Mouse (Mus musculus) embryonic facial prominence, embryonic 11.5 days (tissue): ENCODE results near the gene Plekhh2. TPM values are rescaled to one million over a fixed set of nuclear protein-coding genes. Genes with fewer than 3 reads are reported as not detected.

ENCODE experiments used
- ATAC-seq: fragments of 200-750 bp; cut with Nextera tagmentation; replicated peaks from 2 replicates; pipeline ENCODE4 v1.8.0; 2017; ENCODE audit warnings: low read depth; ENCODE audit not compliant: insufficient number of reproducible peaks, low FRiP score, low TSS enrichment
- DNase-seq: peaks from one replicate; pipeline ENCODE4 v3.0.0-alpha.2; 2015; ENCODE audit warnings: low spot score
- H3K27ac ChIP-seq: fragments of 300-500 bp; sonication (generic); replicated peaks from 2 replicates; pipeline ENCODE4 v1.5.1; 2014; ENCODE audit warnings: mild to moderate bottlenecking, low read depth, low read length, control low read depth
- H3K27me3 ChIP-seq: fragments of 300-500 bp; sonication (generic); 2 replicates; pipeline ENCODE4 v1.6.1; 2014; ENCODE audit warnings: mild to moderate bottlenecking, low read length, moderate library complexity, mixed read lengths; ENCODE audit not compliant: control insufficient read depth, insufficient read depth
- H3K36me3 ChIP-seq: fragments of 300-500 bp; sonication (generic); replicated peaks from 2 replicates; pipeline ENCODE4 v1.6.1; 2014; ENCODE audit warnings: low read depth, mild to moderate bottlenecking, low read length, moderate library complexity, mixed read lengths; ENCODE audit not compliant: control insufficient read depth, insufficient read depth
- H3K4me1 ChIP-seq: fragments of 300-500 bp; sonication (generic); 2 replicates; pipeline ENCODE4 v1.6.1; 2014; ENCODE audit warnings: low read length, mixed read lengths; ENCODE audit not compliant: control insufficient read depth, insufficient read depth
- H3K4me2 ChIP-seq: fragments of 300-500 bp; sonication (generic); 2 replicates; pipeline ENCODE4 v1.6.1; 2014; ENCODE audit warnings: low read depth, mild to moderate bottlenecking, control low read depth, low read length, moderate library complexity
- H3K4me3 ChIP-seq: fragments of 300-500 bp; sonication (generic); 2 replicates; pipeline ENCODE4 v1.5.1; 2014; ENCODE audit warnings: low read depth, low read length, control low read depth
- H3K9ac ChIP-seq: fragments of 300-500 bp; sonication (generic); replicated peaks from 2 replicates; pipeline ENCODE4 v1.6.1; 2014; ENCODE audit warnings: mild to moderate bottlenecking, control low read depth, low read length
- H3K9me3 ChIP-seq: fragments of 300-500 bp; sonication (generic); replicated peaks from 2 replicates; pipeline ENCODE4 v1.6.1; 2016; ENCODE audit warnings: mild to moderate bottlenecking, low read length, inconsistent platforms, mixed read lengths; ENCODE audit not compliant: control insufficient read depth
- WGBS: fragments of 180-500 bp; shearing (Covaris S2); extraction: QIAGEN DNeasy Blood & Tissue Kit; methylation state at CpG from one replicate; pipeline ENCODE4 v1.1.7; 2014; 5-methylcytosine and 5-hydroxymethylcytosine counted together
- polyA plus RNA-seq: library from polyadenylated mRNA; unstranded; fragments of >200 nt; fragmentation: Nextera tagmentation; extraction: Ambion mirVana; gene quantifications from 2 replicates; pipeline ENCODE4 v1.2.1, GENCODE M21; 2014

Gene Plekhh2
- polyA plus RNA-seq, 1 experiment from 2014 or later: 5.1 TPM

GRCm38 (mm10) chr17:84505922-84506321, 5.8 kb upstream of the Plekhh2 start:
- H3K4me2 ChIP-seq: no peak overlapping the region
- no peak overlapping the region for H3K4me3 ChIP-seq
- WGBS: 72% methylated on average over 2 of the region's 2 CpGs
- no peak for ATAC-seq
- no peak overlapping the region for H3K9ac ChIP-seq
- no peaks in the 10 kb centered on the region for H3K9me3 ChIP-seq
- no peaks in the 10 kb centered on the region for H3K27me3 ChIP-seq
- no peaks in the 10 kb centered on the region for H3K4me1 ChIP-seq
- no peak for DNase-seq
- no peak overlapping the region for H3K27ac ChIP-seq
- H3K36me3 ChIP-seq: no peaks in the 10 kb centered on the region

- ATAC-seq (no peak), DNase-seq (no peak)
- H3K4me3 ChIP-seq: no peak overlapping the region
- H3K36me3 ChIP-seq: no peaks in the 10 kb centered on the region
- WGBS: 77% methylated on average over 3 of the region's 3 CpGs
- H3K4me2 ChIP-seq: no peak overlapping the region
- H3K27me3 ChIP-seq: no peaks in the 10 kb centered on the region
- no peak overlapping the region for H3K9ac ChIP-seq
- no peaks in the 10 kb centered on the region for H3K9me3 ChIP-seq
- no peak overlapping the region for H3K27ac ChIP-seq
- no peaks in the 10 kb centered on the region for H3K4me1 ChIP-seq
Observed at GRCm38 (mm10) chr17:84508736-84509135, 3.0 kb upstream of the Plekhh2 start.

- DNase-seq (no peak), ATAC-seq (no peak)
- WGBS: 76% methylated on average over 4 of the region's 4 CpGs
Observed at GRCm38 (mm10) chr17:84509176-84509575, 2.5 kb upstream of the Plekhh2 start.

GRCm38 (mm10) chr17:84510355-84510754, 1.3 kb upstream of the Plekhh2 start:
- H3K9ac ChIP-seq: no peak overlapping the region
- 64% methylated on average over 5 of the region's 5 CpGs for WGBS
- no peaks in the 10 kb centered on the region for H3K27me3 ChIP-seq
- no peak for DNase-seq
- H3K4me1 ChIP-seq: no peaks in the 10 kb centered on the region
- no peak overlapping the region for H3K4me3 ChIP-seq
- no peak for ATAC-seq
- H3K36me3 ChIP-seq: no peaks in the 10 kb centered on the region
- H3K4me2 ChIP-seq: no peak overlapping the region
- no peak overlapping the region for H3K27ac ChIP-seq
- H3K9me3 ChIP-seq: no peaks in the 10 kb centered on the region

More at GRCm38 (mm10) chr17:84509176-84509575, 2.5 kb upstream of the Plekhh2 start:
- Histone ChIP-seq H3K27me3 (no peaks in the 10 kb centered on the region), H3K9ac (no peak overlapping the region), H3K4me1 (no peaks in the 10 kb centered on the region), H3K9me3 (no peaks in the 10 kb centered on the region), H3K36me3 (no peaks in the 10 kb centered on the region), H3K27ac (no peak overlapping the region), H3K4me2 (no peak overlapping the region), H3K4me3 (no peak overlapping the region)

- ATAC-seq: no peak
- WGBS: 29% methylated on average over 11 of the region's 11 CpGs
Observed at GRCm38 (mm10) chr17:84510961-84511639, 595 bp upstream of the Plekhh2 start.

GRCm38 (mm10) chr17:84512516-84513085, 906 bp downstream of the Plekhh2 start:
- 30% methylated on average over 4 of the region's 4 CpGs for WGBS
- Histone ChIP-seq H3K4me3 (peak overlapping the region; percentile 80), H3K9ac (peak overlapping the region; percentile 82), H3K4me1 (no peaks in the 10 kb centered on the region), H3K27me3 (no peaks in the 10 kb centered on the region), H3K9me3 (no peaks in the 10 kb centered on the region), H3K4me2 (peak overlapping the region; percentile 94), H3K36me3 (no peaks in the 10 kb centered on the region), H3K27ac (no peak overlapping the region)
- peak; percentile 19 for DNase-seq
- ATAC-seq: no peak

More at GRCm38 (mm10) chr17:84510961-84511639, 595 bp upstream of the Plekhh2 start:
- Histone ChIP-seq H3K9ac (no peak overlapping the region; the same call in 1 of the 2 replicates), H3K9me3 (no peaks in the 10 kb centered on the region), H3K27ac (no peak overlapping the region), H3K4me1 (no peaks in the 10 kb centered on the region), H3K4me2 (peak overlapping the region; percentile 94), H3K4me3 (peak overlapping the region; percentile 80), H3K36me3 (no peaks in the 10 kb centered on the region), H3K27me3 (no peaks in the 10 kb centered on the region)
- no peak for DNase-seq

GRCm38 (mm10) chr17:84515901-84516300, 4.2 kb downstream of the Plekhh2 start:
- no peak overlapping the region for H3K9ac ChIP-seq
- no peak overlapping the region for H3K4me2 ChIP-seq
- no peak overlapping the region for H3K27ac ChIP-seq
- H3K4me3 ChIP-seq: no peak overlapping the region
- ATAC-seq (no peak), DNase-seq (no peak)
- WGBS: 66% methylated on average over 5 of the region's 5 CpGs
- no peaks in the 10 kb centered on the region for H3K9me3 ChIP-seq
- H3K27me3 ChIP-seq: no peaks in the 10 kb centered on the region
- no peaks in the 10 kb centered on the region for H3K4me1 ChIP-seq
- H3K36me3 ChIP-seq: no peaks in the 10 kb centered on the region

- ATAC-seq: no peak
- Histone ChIP-seq H3K27me3 (no peaks in the 10 kb centered on the region), H3K4me1 (no peaks in the 10 kb centered on the region), H3K36me3 (no peaks in the 10 kb centered on the region), H3K9ac (no peak overlapping the region), H3K9me3 (no peaks in the 10 kb centered on the region), H3K4me2 (no peak overlapping the region), H3K27ac (no peak overlapping the region), H3K4me3 (no peak overlapping the region)
- WGBS: 88% methylated on average over 3 of the region's 3 CpGs
- no peak for DNase-seq
Observed at GRCm38 (mm10) chr17:84519346-84519745, 7.7 kb downstream of the Plekhh2 start.
